Mouse (Mus musculus) hindbrain, embryonic 11.5 days (tissue): ENCODE data around the gene Adgrg1. TPM values are rescaled to one million over a fixed set of nuclear protein-coding genes. Genes with fewer than 3 reads are reported as not detected.

ENCODE experiments used
- ATAC-seq: fragments of 200-750 bp; cut with Nextera tagmentation; 2 replicates; pipeline ENCODE4 v1.8.0; 2017; ENCODE audit warnings: mild to moderate bottlenecking, moderate TSS enrichment, moderate library complexity; ENCODE audit not compliant: low FRiP score
- DNase-seq: peaks from one replicate; pipeline ENCODE4 v3.0.0-alpha.2; 2015; ENCODE audit warnings: low spot score
- H3K27ac ChIP-seq: fragments of 300-500 bp; sonication (generic); 2 replicates; pipeline ENCODE4 v1.5.1; 2014; ENCODE audit warnings: mild to moderate bottlenecking, low read depth, low read length
- H3K27me3 ChIP-seq: fragments of 300-500 bp; sonication (generic); 2 replicates; pipeline ENCODE4 v1.6.1; 2014; ENCODE audit warnings: mild to moderate bottlenecking, low read length, moderate library complexity, mixed read lengths; ENCODE audit not compliant: control insufficient read depth, insufficient read depth
- H3K36me3 ChIP-seq: fragments of 300-500 bp; sonication (generic); 2 replicates; pipeline ENCODE4 v1.6.1; 2014; ENCODE audit warnings: mild to moderate bottlenecking, low read length, moderate library complexity, mixed read lengths; ENCODE audit not compliant: control insufficient read depth, insufficient read depth
- H3K4me1 ChIP-seq: fragments of 300-500 bp; sonication (generic); replicated peaks from 2 replicates; pipeline ENCODE4 v1.6.1; 2014; ENCODE audit warnings: low read length, mixed read lengths; ENCODE audit not compliant: control insufficient read depth, insufficient read depth
- H3K4me2 ChIP-seq: fragments of 300-500 bp; sonication (generic); replicated peaks from 2 replicates; pipeline ENCODE4 v1.6.1; 2014; ENCODE audit warnings: mild to moderate bottlenecking, low read depth, low read length
- H3K4me3 ChIP-seq: fragments of 300-500 bp; sonication (generic); 2 replicates; pipeline ENCODE4 v1.5.1; 2014; ENCODE audit warnings: low read depth, low read length
- H3K9ac ChIP-seq: fragments of 300-500 bp; sonication (generic); 2 replicates; pipeline ENCODE4 v1.6.1; 2014; ENCODE audit warnings: low read depth, low read length
- H3K9me3 ChIP-seq: fragments of 300-500 bp; sonication (generic); 2 replicates; pipeline ENCODE4 v1.6.1; 2016; ENCODE audit warnings: low read length; ENCODE audit not compliant: control insufficient read depth
- WGBS: fragments of 180-500 bp; shearing (Covaris S2); extraction: QIAGEN DNeasy Blood & Tissue Kit; methylation state at CpG from one replicate; pipeline ENCODE4 v1.1.7; 2014; 5-methylcytosine and 5-hydroxymethylcytosine counted together
- polyA plus RNA-seq: library from polyadenylated mRNA; unstranded; fragments of >200 nt; fragmentation: Nextera tagmentation; extraction: Ambion mirVana; gene quantifications from 2 replicates; pipeline ENCODE4 v1.2.1, GENCODE M21; 2014

Adgrg1 gene
- polyA plus RNA-seq, 1 experiment from 2014 or later, result 138 TPM

DNA sequence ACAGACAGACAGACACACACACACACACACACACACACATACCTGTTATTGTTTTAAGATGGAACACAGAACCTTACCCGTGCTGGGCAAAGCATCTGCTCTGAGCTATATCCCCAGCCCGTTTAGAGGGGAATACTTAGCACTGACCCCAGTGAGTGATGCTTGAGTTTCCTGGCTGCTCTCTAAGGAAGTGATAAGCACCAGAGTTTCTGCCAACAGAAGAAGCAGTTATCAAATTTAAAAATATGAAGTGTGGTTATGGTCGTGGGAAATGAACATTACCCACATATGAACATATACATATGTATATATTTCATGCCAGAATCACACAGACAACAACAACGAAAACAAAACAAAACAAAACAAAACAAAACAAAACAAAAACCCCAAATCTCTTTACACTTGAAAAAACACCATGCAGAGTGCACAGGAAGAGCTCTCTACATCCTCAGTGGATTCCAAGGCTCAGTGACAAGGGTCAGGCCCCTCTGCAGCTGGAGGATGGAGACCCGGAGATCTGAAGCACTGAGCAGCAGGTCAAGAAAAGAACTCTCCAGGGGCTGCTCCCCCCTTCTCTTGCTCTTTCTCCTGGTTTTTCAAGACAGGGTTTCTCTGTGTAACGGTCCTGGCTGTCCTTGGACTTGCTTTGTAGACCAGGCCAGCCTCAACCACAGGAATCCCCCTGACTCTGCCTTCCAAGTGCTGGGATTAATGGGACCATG, 85.4 kb downstream of the Adgrg1 start:
- DNase-seq (no peak), ATAC-seq (no peak)
- WGBS, result 70% methylated on average over 6 of the region's 6 CpGs
- Histone ChIP-seq H3K9ac (no peak overlapping the region), H3K36me3 (no peaks in the 10 kb centered on the region), H3K27me3 (no peaks in the 10 kb centered on the region), H3K4me1 (no peaks in the 10 kb centered on the region), H3K4me3 (no peak overlapping the region), H3K4me2 (no peak overlapping the region), H3K27ac (no peak overlapping the region), H3K9me3 (no peaks in the 10 kb centered on the region)

Other genes starting within 250 kb of the Adgrg1 start
- not detected in 2 replicates for gene Ccl22, start 229.2 kb upstream of the Adgrg1 start, polyA plus RNA-seq
- 9.9 and 10.9 TPM in 2 replicates for gene Cx3cl1, start 202.7 kb upstream of the Adgrg1 start, polyA plus RNA-seq
- not detected in 2 replicates for gene Ccl17, start 164.3 kb upstream of the Adgrg1 start, polyA plus RNA-seq
- 52.3 and 55.0 TPM in 2 replicates for gene Coq9, start 136.4 kb upstream of the Adgrg1 start, polyA plus RNA-seq
- 124 and 145 TPM in 2 replicates for gene Ciapin1, start 136.4 kb upstream of the Adgrg1 start, polyA plus RNA-seq
- gene Polr2c, start 117.3 kb upstream of the Adgrg1 start, polyA plus RNA-seq, result 159 and 165 TPM in 2 replicates
- 13.5 and 14.7 TPM in 2 replicates for gene Dok4, start 98.4 kb upstream of the Adgrg1 start, polyA plus RNA-seq
- 18.5 and 19.2 TPM in 2 replicates for gene Ccdc102a, start 56.7 kb upstream of the Adgrg1 start, polyA plus RNA-seq
- 0.14 TPM in 2 replicates for gene Adgrg5, start 51.1 kb upstream of the Adgrg1 start, polyA plus RNA-seq
- gene Adgrg3, start 42.9 kb downstream of the Adgrg1 start, polyA plus RNA-seq, result 2.5 and 4.7 TPM in 2 replicates
- gene Drc7, start 80.4 kb downstream of the Adgrg1 start, polyA plus RNA-seq, result 1.0 and 1.2 TPM in 2 replicates
- gene Katnb1, start 106.4 kb downstream of the Adgrg1 start, polyA plus RNA-seq, result 24.8 and 30.0 TPM in 2 replicates
- 5.2 and 5.7 TPM in 2 replicates for gene Kifc3, start 228.1 kb downstream of the Adgrg1 start, polyA plus RNA-seq